Mouse (Mus musculus) myocyte (in vitro differentiated cells): Measurements from ENCODE around the gene Prkcz.
"Not testable (repeated sequence)": the region's sequence is repeated elsewhere in the genome, so short reads cannot be mapped to it uniquely, and the experiment has no call there.

ENCODE experiments used
- POLR2A ChIP-seq: IDR thresholded peaks from one replicate; pipeline ENCODE4 v1.6.1; 2011; ENCODE audit warnings: low read depth, mild to moderate bottlenecking, control low read depth, moderate library complexity; ENCODE audit not compliant: insufficient read length
- POLR2AphosphoS2 ChIP-seq: IDR thresholded peaks from one replicate; pipeline ENCODE4 v1.6.1; 2011; ENCODE audit warnings: low read depth, control low read depth; ENCODE audit not compliant: insufficient read length
- TCF12 ChIP-seq: IDR thresholded peaks from one replicate; pipeline ENCODE4 v1.6.1; 2011; ENCODE audit warnings: mild to moderate bottlenecking, control low read depth; ENCODE audit not compliant: poor library complexity, insufficient read depth, severe bottlenecking

DNA sequence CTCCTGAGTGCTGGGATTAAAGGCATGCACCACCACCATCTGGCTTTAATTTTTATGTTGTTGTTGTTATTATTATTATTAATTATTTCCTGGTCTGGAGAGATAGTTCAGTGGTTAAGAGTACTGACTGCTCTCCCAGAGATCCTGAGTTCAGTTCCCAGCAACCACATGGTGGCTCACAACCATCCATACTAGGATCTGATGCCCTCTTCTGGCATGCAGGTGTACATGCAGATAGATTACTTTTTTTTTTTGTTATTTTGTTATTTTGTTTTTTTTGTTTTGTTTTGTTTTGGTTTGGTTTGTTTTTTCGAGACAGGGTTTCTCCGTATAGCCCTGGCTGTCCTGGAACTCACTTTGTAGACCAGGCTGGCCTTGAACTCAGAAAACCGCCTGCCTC, 113.1 kb downstream of the Prkcz start:
- not testable (repeated sequence) for TF ChIP-seq TCF12, POLR2A, POLR2AphosphoS2
